Mouse (Mus musculus) CH12.LX (cell line): ENCODE measurements around the gene Kcnh4. TPM values are rescaled to one million over a fixed set of nuclear protein-coding genes. Genes with fewer than 3 reads are reported as not detected.

ENCODE experiments used
- DNase-seq: peaks from one replicate; pipeline ENCODE4 v3.0.0-alpha.2; 2013; ENCODE audit errors: extremely low read depth
- H3K27ac ChIP-seq: 2 replicates; pipeline ENCODE4 v1.5.1; 2012; ENCODE audit warnings: low read depth, mild to moderate bottlenecking, control low read depth, moderate library complexity; ENCODE audit not compliant: insufficient read depth
- H3K27me3 ChIP-seq: replicated peaks from 2 replicates; pipeline ENCODE3; 2012; ENCODE audit warnings: inconsistent platforms
- H3K36me3 ChIP-seq, 2 experiments: replicated peaks in 1 of 2; 2 replicates each; pipeline versions ENCODE3 to v1.6.1; 2012; ENCODE audit warnings: inconsistent platforms in 1 of 2, low read length in 1 of 2, mild to moderate bottlenecking in 1 of 2, mixed read lengths in 1 of 2, moderate library complexity in 1 of 2; ENCODE audit not compliant: control insufficient read depth in 1 of 2, insufficient read depth in 1 of 2
- H3K4me1 ChIP-seq, 2 experiments: 2 replicates each; pipeline ENCODE4 v1.6.1; 2012; ENCODE audit warnings: inconsistent platforms in 1 of 2, moderate library complexity in 1 of 2; ENCODE audit not compliant: insufficient read depth in 2 of 2, control insufficient read depth in 1 of 2
- H3K4me2 ChIP-seq: 2 replicates; pipeline ENCODE4 v1.6.1; 2012; ENCODE audit warnings: low read depth, mild to moderate bottlenecking, control low read depth; ENCODE audit not compliant: poor library complexity, insufficient read depth, severe bottlenecking
- H3K4me3 ChIP-seq, 3 experiments: fragments of 150-350 bp in 1 of 3; sonication (generic) in 1 of 3; replicated peaks in 1 of 3; 2 replicates each; pipeline versions ENCODE3 to v1.5.1; 2011 to 2012; ENCODE audit warnings: low read depth in 2 of 3, low read length in 2 of 3, mild to moderate bottlenecking in 2 of 3, moderate library complexity in 2 of 3, control low read depth in 1 of 3, improper control_type of control experiment in 1 of 3, inconsistent platforms in 1 of 3, mixed read lengths in 1 of 3; ENCODE audit not compliant: poor library complexity in 1 of 3
- H3K79me2 ChIP-seq: replicated peaks from 2 replicates; pipeline ENCODE4 v1.6.1; 2012; ENCODE audit warnings: mild to moderate bottlenecking, moderate library complexity; ENCODE audit not compliant: control insufficient read depth, poor library complexity, insufficient read depth, severe bottlenecking; ENCODE audit errors: extremely low read depth
- H3K9ac ChIP-seq: 2 replicates; pipeline ENCODE4 v1.6.1; 2012; ENCODE audit warnings: low read depth, mild to moderate bottlenecking, control low read depth, moderate library complexity; ENCODE audit not compliant: insufficient read depth
- H3K9me3 ChIP-seq: replicated peaks from 2 replicates; pipeline ENCODE3; 2012; ENCODE audit warnings: low read length, inconsistent platforms, mixed read lengths
- CHD1 ChIP-seq: IDR thresholded peaks from 2 replicates; pipeline ENCODE4 v1.6.1; 2012; ENCODE audit warnings: low read depth, low read length, improper control_type of control experiment, inconsistent platforms
- CTCF ChIP-seq, 2 experiments: IDR thresholded peaks in 1 of 2; conservative IDR thresholded peaks in 1 of 2; 2 replicates each; pipeline ENCODE4 v1.5.1; 2011 to 2012; ENCODE audit warnings: low read depth in 2 of 2, low read length in 2 of 2, improper control_type of control experiment in 1 of 2, inconsistent platforms in 1 of 2, mild to moderate bottlenecking in 1 of 2, moderate library complexity in 1 of 2
- EP300 ChIP-seq: IDR thresholded peaks from 2 replicates; pipeline ENCODE4 v1.6.1; 2011; ENCODE audit warnings: low read length, improper control_type of control experiment
- ETS1 ChIP-seq: conservative IDR thresholded peaks from 2 replicates; pipeline ENCODE4 v1.6.1; 2012; ENCODE audit warnings: low read depth, mild to moderate bottlenecking, inconsistent platforms, low read length, improper control_type of control experiment, moderate library complexity
- GABPA ChIP-seq: IDR thresholded peaks from 2 replicates; pipeline ENCODE4 v1.6.1; 2012; ENCODE audit warnings: low read depth, low read length, improper control_type of control experiment, inconsistent platforms; ENCODE audit not compliant: insufficient replicate concordance
- HCFC1 ChIP-seq: IDR thresholded peaks from 2 replicates; pipeline ENCODE4 v1.6.1; 2012; ENCODE audit warnings: low read depth, mild to moderate bottlenecking, inconsistent platforms, low read length, improper control_type of control experiment
- JUN ChIP-seq: IDR thresholded peaks from 2 replicates; pipeline ENCODE4 v1.6.1; 2011; ENCODE audit warnings: low read depth, mild to moderate bottlenecking, low read length, improper control_type of control experiment, moderate library complexity; ENCODE audit not compliant: insufficient read depth
- JUND ChIP-seq: conservative IDR thresholded peaks from 2 replicates; pipeline ENCODE4 v1.6.1; 2011; ENCODE audit warnings: low read depth, low read length, improper control_type of control experiment
- MAFK ChIP-seq: IDR thresholded peaks from 2 replicates; pipeline ENCODE4 v1.6.1; 2011; ENCODE audit warnings: low read length, improper control_type of control experiment; ENCODE audit not compliant: insufficient replicate concordance
- MAX ChIP-seq: IDR thresholded peaks from 2 replicates; pipeline ENCODE4 v1.6.1; 2011; ENCODE audit warnings: low read length, improper control_type of control experiment
- MXI1 ChIP-seq: IDR thresholded peaks from 2 replicates; pipeline ENCODE4 v1.6.1; 2011; ENCODE audit warnings: mild to moderate bottlenecking, low read depth, low read length, improper control_type of control experiment
- NRF1 ChIP-seq: IDR thresholded peaks from 2 replicates; pipeline ENCODE4 v1.6.1; 2014; ENCODE audit warnings: low read depth, mild to moderate bottlenecking, inconsistent platforms, low read length, improper control_type of control experiment, moderate library complexity
- PAX5 ChIP-seq: IDR thresholded peaks from 2 replicates; pipeline ENCODE4 v1.6.1; 2012; ENCODE audit warnings: low read length, inconsistent platforms, mixed read lengths
- RCOR1 ChIP-seq: conservative IDR thresholded peaks from 2 replicates; pipeline ENCODE4 v1.6.1; 2012; ENCODE audit warnings: low read depth, mild to moderate bottlenecking, inconsistent platforms, low read length, improper control_type of control experiment
- SIN3A ChIP-seq: IDR thresholded peaks from 2 replicates; pipeline ENCODE4 v1.6.1; 2012; ENCODE audit warnings: low read length, improper control_type of control experiment, inconsistent platforms
- TBP ChIP-seq: conservative IDR thresholded peaks from 2 replicates; pipeline ENCODE4 v1.6.1; 2011; ENCODE audit warnings: low read depth, low read length, improper control_type of control experiment
- TCF12 ChIP-seq: IDR thresholded peaks from 2 replicates; pipeline ENCODE4 v1.6.1; 2014; ENCODE audit warnings: low read depth, mild to moderate bottlenecking, inconsistent platforms, low read length, improper control_type of control experiment
- UBTF ChIP-seq: IDR thresholded peaks from 2 replicates; pipeline ENCODE4 v1.6.1; 2012; ENCODE audit warnings: low read depth, mild to moderate bottlenecking, inconsistent platforms, low read length, improper control_type of control experiment, moderate library complexity
- ZC3H11A ChIP-seq: IDR thresholded peaks from 2 replicates; pipeline ENCODE4 v1.6.1; 2012; ENCODE audit warnings: low read depth, mild to moderate bottlenecking, inconsistent platforms, low read length, improper control_type of control experiment
- dilution Hi-C: fragments of 300-500 bp; cut with MboI; formaldehyde crosslinking; loops from 2 replicates; pipeline ENCODE4 v1.14.3; 2020; ENCODE audit warnings: low sequenced_read_pairs; ENCODE audit not compliant: extremely low pct_unique_long_range_greater_than_20kb, extremely low pct_ligation_motif_present
- in situ Hi-C: fragments of 300-500 bp; cut with MboI; formaldehyde crosslinking; loops from 3 replicates; pipeline ENCODE4 v1.14.3; 2019; ENCODE audit warnings: low sequenced_read_pairs, low pct_ligation_motif_present, low pct_unique_long_range_greater_than_20kb, mixed read lengths
- polyA plus RNA-seq: library from polyadenylated mRNA; unstranded; fragments of >175 nt; gene quantifications from 2 replicates; pipeline ENCODE4 v1.2.1, GENCODE M21; 2012; ENCODE audit warnings: low read depth; ENCODE audit not compliant: insufficient read length
- total RNA-seq, 2 experiments: library from RNA; depleted of rRNA; stranded (reverse); fragments of 300-350 nt in 1 of 2; fragments of >200 nt in 1 of 2; gene quantifications; 2 replicates each; pipeline ENCODE4 v1.2.3; 2012 to 2014

The Kcnh4 gene
- total and polyA plus RNA-seq, 3 experiments: 0.87 to 4.0 (median 2.2) TPM

DNA sequence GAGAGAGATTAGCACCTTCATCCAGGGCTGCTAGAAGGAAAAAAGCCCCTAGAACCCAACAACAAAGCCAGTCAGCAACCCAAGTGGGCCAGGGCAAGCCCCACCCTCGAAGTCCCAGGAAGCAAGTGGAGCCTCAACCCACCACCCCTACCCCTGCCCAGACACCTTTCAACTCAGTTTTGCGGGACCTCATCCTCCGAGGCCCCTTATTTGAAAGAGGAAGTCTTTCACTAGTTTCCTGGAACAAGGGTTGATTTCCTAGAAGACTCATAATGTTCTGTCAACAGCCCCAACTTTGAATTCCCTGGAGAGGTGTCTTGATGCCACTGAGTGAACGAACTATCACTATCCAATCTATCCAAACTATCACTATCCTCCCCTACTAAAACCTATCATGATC is 29.8 kb downstream of the Kcnh4 start:
- Histone ChIP-seq H3K27me3 (no peaks in the 10 kb centered on the region), H3K4me3 (no peak overlapping the region), H3K79me2 (peaks cover 77% of the 10 kb centered on the region), H3K27ac (no peak overlapping the region), H3K36me3 (peaks cover 26 to 79% of the 10 kb centered on the region in 2 experiments), H3K9me3 (no peaks in the 10 kb centered on the region), H3K4me2 (no peak overlapping the region), H3K4me1 (peaks cover 6 to 87% of the 10 kb centered on the region in 2 experiments; a peak in 3 of 4 replicates), H3K9ac (no peak overlapping the region)
- in situ Hi-C loops: no loop called here
- DNase-seq: peak; percentile 24
- TF ChIP-seq RCOR1: no peak
- no peak for TF ChIP-seq UBTF
- no peak for TF ChIP-seq HCFC1
- no peak for TF ChIP-seq MAFK
- no peak for TF ChIP-seq TCF12
- dilution Hi-C loops: no loop called here

- peaks cover 67% of the 10 kb centered on the region for H3K79me2 ChIP-seq
- DNase-seq: no peak
- H3K27ac ChIP-seq: no peak overlapping the region
- H3K9me3 ChIP-seq: no peaks in the 10 kb centered on the region
- no peak overlapping the region for H3K4me2 ChIP-seq
- H3K4me3 ChIP-seq: no peak overlapping the region
- H3K36me3 ChIP-seq: peaks cover 26 to 79% of the 10 kb centered on the region in 2 experiments
- no peak overlapping the region for H3K9ac ChIP-seq
- peaks cover 3 to 86% of the 10 kb centered on the region in 2 experiments; a peak in 2 of 4 replicates for H3K4me1 ChIP-seq
- TF ChIP-seq JUN: no peak
- no peak for TF ChIP-seq MAFK
- TF ChIP-seq SIN3A: no peak
- TF ChIP-seq JUND: no peak
- TF ChIP-seq CHD1: no peak
- TF ChIP-seq PAX5: no peak
- TF ChIP-seq RCOR1: no peak
- no peak for TF ChIP-seq CTCF (conservative IDR thresholded peaks at IDR 0.05 in 1 of 2, IDR thresholded peaks at IDR 0.05 in 1 of 2; ENCODE audit: low read depth in 2 of 2, low read length in 2 of 2)
- TF ChIP-seq EP300: no peak
- TF ChIP-seq ZC3H11A: no peak
- no peak for TF ChIP-seq MXI1
- TF ChIP-seq GABPA: no peak
- no peak for TF ChIP-seq MAX
- no peaks in the 10 kb centered on the region for H3K27me3 ChIP-seq
- in situ Hi-C loops: no loop called here
- dilution Hi-C loops: no loop called here
These were observed 31.1 kb downstream of the Kcnh4 start for GRCm38 (mm10) chr11:100728601-100729000.

GRCm38 (mm10) chr11:100727201-100727600 is 32.5 kb downstream of the Kcnh4 start:
- in situ Hi-C loops (no loop called here), dilution Hi-C loops (no loop called here)
- peaks cover 16 to 75% of the 10 kb centered on the region in 2 experiments for H3K36me3 ChIP-seq
- H3K9ac ChIP-seq: no peak overlapping the region
- TF ChIP-seq TBP (no peak), TCF12 (no peak), NRF1 (no peak), ETS1 (no peak), GABPA (no peak), RCOR1 (no peak), MXI1 (no peak)
- DNase-seq: no peak
- no peak overlapping the region for H3K4me2 ChIP-seq
- H3K4me3 ChIP-seq: no peak overlapping the region
- H3K4me1 ChIP-seq: peaks cover 9 to 86% of the 10 kb centered on the region in 2 experiments; a peak in 3 of 4 replicates
- H3K9me3 ChIP-seq: no peaks in the 10 kb centered on the region
- no peaks in the 10 kb centered on the region for H3K27me3 ChIP-seq
- peaks cover 64% of the 10 kb centered on the region for H3K79me2 ChIP-seq
- no peak overlapping the region for H3K27ac ChIP-seq
